Mouse (Mus musculus): ENCODE measurements around the gene Bicd2. TPM values are rescaled to one million over a fixed set of nuclear protein-coding genes. Genes with fewer than 3 reads are reported as not detected.
A peak's percentile ranks its signal among the peaks of the same experiment; 100 is the strongest.

Bicd2 gene
- polyA plus RNA-seq (2014; fragmentation: Nextera tagmentation; extraction: Ambion mirVana): 24.2 and 26.0 TPM in 2 replicates

DNA sequence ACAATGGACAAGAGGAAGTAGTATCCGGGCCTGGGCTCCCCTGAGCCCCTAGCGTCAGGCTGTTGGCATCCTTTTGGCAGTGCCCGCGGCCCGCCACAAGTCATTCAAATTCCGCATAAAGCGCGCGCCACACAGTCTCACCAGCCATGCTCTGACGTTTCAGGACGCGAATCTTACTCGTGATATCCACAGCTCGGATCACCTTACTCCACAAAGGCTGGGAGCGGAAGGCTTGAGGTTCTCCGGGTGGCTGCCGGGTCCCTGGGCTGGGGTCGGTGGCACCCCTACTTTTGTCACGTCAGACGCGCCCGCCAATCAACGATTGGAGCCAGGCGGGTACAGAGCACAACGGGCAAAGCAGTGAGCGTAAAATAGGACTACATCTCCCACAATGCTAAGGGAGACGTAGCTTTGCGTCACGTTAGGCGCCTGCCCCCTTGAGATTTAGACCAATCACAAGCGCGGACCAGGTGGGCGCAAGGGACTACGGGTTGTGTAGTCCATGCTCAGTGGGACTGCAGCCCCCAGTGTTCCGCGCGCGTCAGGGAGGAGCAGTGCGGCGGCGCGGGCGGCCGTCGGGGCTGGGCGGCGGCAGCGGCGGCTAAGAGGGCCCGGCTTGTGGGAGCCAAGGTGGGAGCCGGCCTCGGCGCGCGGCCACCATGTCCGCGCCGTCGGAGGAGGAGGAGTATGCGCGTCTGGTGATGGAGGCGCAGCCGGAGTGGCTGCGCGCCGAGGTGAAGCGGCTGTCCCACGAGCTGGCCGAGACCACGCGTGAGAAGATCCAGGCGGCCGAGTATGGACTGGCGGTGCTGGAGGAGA lies at the start of gene Bicd2:
Gene Bicd2 (plus strand): TSS at position 574 of the 819 bp plus-strand sequence.
- no peaks in the 10 kb centered on the region for H3K27me3 ChIP-seq (ENCODE audit: control insufficient read depth, insufficient read depth, low read length)
- WGBS: under 1% methylated on average over 74 of the region's 74 CpGs

DNA sequence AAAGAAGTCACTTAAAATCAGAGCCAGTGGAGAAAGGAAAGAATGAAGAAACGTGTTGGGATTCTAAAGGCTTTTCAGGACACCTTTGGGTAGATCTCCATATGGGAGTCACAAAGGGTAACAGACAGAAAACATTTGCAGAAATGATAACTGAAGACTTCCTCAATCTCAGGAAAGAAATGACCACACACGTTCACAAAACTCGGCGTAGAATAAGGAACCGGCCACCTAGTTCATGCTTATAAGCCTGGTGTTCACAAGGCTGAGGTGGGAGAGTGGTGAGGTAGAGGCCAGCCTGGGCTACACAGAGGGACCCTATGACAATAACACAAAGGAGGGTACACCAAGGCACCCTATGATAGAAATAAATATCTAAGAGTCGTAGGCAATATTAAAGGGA lies 49.4 kb upstream of the Bicd2 start:
- H3K4me2 ChIP-seq (replicated peaks; ENCODE audit: low read depth, low read length): no peak overlapping the region
- H3K27me3 ChIP-seq (ENCODE audit: control insufficient read depth, insufficient read depth, low read length): no peaks in the 10 kb centered on the region
- 88% methylated on average over 6 of the region's 6 CpGs for WGBS
- H3K9ac ChIP-seq (replicated peaks; ENCODE audit: low read depth, low read length): no peak overlapping the region
- ATAC-seq (ENCODE audit: insufficient number of reproducible peaks, insufficient read depth, low FRiP score, low read depth): no peak
- no peak overlapping the region for H3K4me3 ChIP-seq (ENCODE audit: low read depth, low read length)
- no peaks in the 10 kb centered on the region for H3K36me3 ChIP-seq (ENCODE audit: control insufficient read depth, insufficient read depth, low read length)
- no peaks in the 10 kb centered on the region for H3K9me3 ChIP-seq (ENCODE audit: control insufficient read depth, low read depth, low read length)
- H3K27ac ChIP-seq (ENCODE audit: low read length): no peak overlapping the region
- no peaks in the 10 kb centered on the region for H3K4me1 ChIP-seq (ENCODE audit: control insufficient read depth, insufficient read depth, low read length)

More for the DNA sequence above, at the start of gene Bicd2:
- Histone ChIP-seq H3K9me3 (ENCODE audit: control insufficient read depth, low read depth, low read length) (no peaks in the 10 kb centered on the region), H3K36me3 (ENCODE audit: control insufficient read depth, insufficient read depth, low read length) (no peaks in the 10 kb centered on the region), H3K27ac (ENCODE audit: low read length) (peak within 1 kb of the TSS; percentile 33; the same call in 1 of the 2 replicates), H3K4me2 (replicated peaks; ENCODE audit: low read depth, low read length) (peak within 1 kb of the TSS; percentile 97), H3K4me3 (ENCODE audit: low read depth, low read length) (peak within 1 kb of the TSS; percentile 83), H3K4me1 (ENCODE audit: control insufficient read depth, insufficient read depth, low read length) (peaks cover 25% of the 10 kb centered on the region), H3K9ac (replicated peaks; ENCODE audit: low read depth, low read length) (peak within 1 kb of the TSS; percentile 90)
- peak; percentile 99 for ATAC-seq (ENCODE audit: insufficient number of reproducible peaks, insufficient read depth, low FRiP score, low read depth)

GRCm38 (mm10) chr13:49294108-49294507 lies 47.3 kb upstream of the Bicd2 start:
- Histone ChIP-seq H3K4me2 (replicated peaks; ENCODE audit: low read depth, low read length) (no peak overlapping the region), H3K9ac (replicated peaks; ENCODE audit: low read depth, low read length) (no peak overlapping the region), H3K9me3 (ENCODE audit: control insufficient read depth, low read depth, low read length) (no peaks in the 10 kb centered on the region), H3K4me1 (ENCODE audit: control insufficient read depth, insufficient read depth, low read length) (no peaks in the 10 kb centered on the region), H3K4me3 (ENCODE audit: low read depth, low read length) (no peak overlapping the region), H3K27me3 (ENCODE audit: control insufficient read depth, insufficient read depth, low read length) (no peaks in the 10 kb centered on the region), H3K27ac (ENCODE audit: low read length) (no peak overlapping the region), H3K36me3 (ENCODE audit: control insufficient read depth, insufficient read depth, low read length) (no peaks in the 10 kb centered on the region)
- 70% methylated on average over 9 of the region's 9 CpGs for WGBS
- ATAC-seq (ENCODE audit: insufficient number of reproducible peaks, insufficient read depth, low FRiP score, low read depth): no peak

DNA sequence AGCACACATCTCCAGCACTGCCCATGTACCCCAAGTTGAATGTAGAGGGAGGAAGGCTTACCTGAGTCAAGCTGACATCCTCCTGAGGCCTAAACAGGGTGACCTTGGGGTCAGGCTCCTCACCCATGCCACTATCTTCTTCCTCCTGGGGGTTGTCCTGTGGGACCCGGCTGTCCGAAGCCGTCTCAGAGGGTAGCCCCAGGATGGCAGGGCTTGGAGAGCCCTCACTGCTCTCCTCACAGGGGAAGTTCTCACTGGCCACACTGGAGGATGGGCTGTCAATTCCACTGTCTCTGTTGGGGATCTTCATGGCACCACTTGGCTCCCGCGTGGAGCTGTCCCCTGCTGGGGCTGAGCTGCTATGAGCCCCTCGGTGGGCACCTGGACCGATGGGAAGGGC lies 45.1 kb upstream of the Bicd2 start:
- Histone ChIP-seq H3K4me2 (replicated peaks; ENCODE audit: low read depth, low read length) (no peak overlapping the region), H3K27me3 (ENCODE audit: control insufficient read depth, insufficient read depth, low read length) (no peaks in the 10 kb centered on the region), H3K36me3 (ENCODE audit: control insufficient read depth, insufficient read depth, low read length) (no peaks in the 10 kb centered on the region), H3K4me3 (ENCODE audit: low read depth, low read length) (no peak overlapping the region), H3K27ac (ENCODE audit: low read length) (no peak overlapping the region), H3K9me3 (ENCODE audit: control insufficient read depth, low read depth, low read length) (no peaks in the 10 kb centered on the region), H3K4me1 (ENCODE audit: control insufficient read depth, insufficient read depth, low read length) (no peaks in the 10 kb centered on the region), H3K9ac (replicated peaks; ENCODE audit: low read depth, low read length) (no peak overlapping the region)
- WGBS: 84% methylated on average over 7 of the region's 7 CpGs
- no peak for ATAC-seq (ENCODE audit: insufficient number of reproducible peaks, insufficient read depth, low FRiP score, low read depth)

DNA sequence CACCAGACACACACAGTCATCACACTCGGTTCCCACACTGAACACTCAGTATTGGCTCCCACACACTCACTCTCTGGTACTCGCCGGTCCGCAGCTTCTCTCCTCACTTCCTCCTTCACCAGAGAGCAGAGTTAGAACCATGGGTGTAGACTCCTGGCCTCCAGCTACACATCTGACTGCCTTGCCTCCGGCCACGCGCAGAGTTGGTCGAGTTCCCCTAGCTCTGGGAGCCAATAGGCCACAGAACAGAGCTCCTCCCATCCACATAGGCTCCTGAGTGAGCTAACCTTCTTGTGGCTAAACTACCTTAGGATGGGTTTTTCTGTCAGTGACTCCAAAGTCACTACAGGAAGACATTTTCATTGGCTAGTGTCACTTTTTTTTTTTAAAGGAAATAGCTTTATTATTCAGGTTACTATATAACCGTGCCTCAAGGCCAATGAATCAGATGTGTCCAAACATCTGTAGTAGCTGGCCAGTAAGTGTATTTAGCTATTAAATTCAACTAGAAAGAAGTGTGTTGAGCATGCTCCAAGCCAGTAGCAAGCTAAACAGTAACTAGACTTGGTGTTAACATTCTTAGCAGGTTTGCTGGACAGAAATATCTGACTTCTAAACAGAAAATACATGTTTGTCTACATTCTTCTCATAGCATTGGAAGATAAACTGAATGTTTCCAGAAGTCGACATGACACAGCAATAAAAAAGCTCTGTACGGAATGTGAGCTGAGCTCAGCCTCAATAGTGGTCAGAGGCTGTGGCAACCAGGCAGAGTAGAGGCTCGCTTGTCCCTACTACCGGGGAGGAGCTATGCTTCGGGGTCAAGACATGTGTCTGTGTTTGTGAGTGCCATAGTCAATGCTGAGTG lies 42.6 kb upstream of the Bicd2 start:
- Histone ChIP-seq H3K4me3 (ENCODE audit: low read depth, low read length) (no peak overlapping the region), H3K4me2 (replicated peaks; ENCODE audit: low read depth, low read length) (no peak overlapping the region), H3K36me3 (ENCODE audit: control insufficient read depth, insufficient read depth, low read length) (no peaks in the 10 kb centered on the region), H3K27me3 (ENCODE audit: control insufficient read depth, insufficient read depth, low read length) (no peaks in the 10 kb centered on the region), H3K9me3 (ENCODE audit: control insufficient read depth, low read depth, low read length) (no peaks in the 10 kb centered on the region), H3K27ac (ENCODE audit: low read length) (no peak overlapping the region), H3K4me1 (ENCODE audit: control insufficient read depth, insufficient read depth, low read length) (no peaks in the 10 kb centered on the region), H3K9ac (replicated peaks; ENCODE audit: low read depth, low read length) (no peak overlapping the region)
- ATAC-seq (ENCODE audit: insufficient number of reproducible peaks, insufficient read depth, low FRiP score, low read depth): 0 out of 2 replicates have a peak, but pooled peaks have one; percentile 37
- WGBS: 65% methylated on average over 14 of the region's 14 CpGs

DNA sequence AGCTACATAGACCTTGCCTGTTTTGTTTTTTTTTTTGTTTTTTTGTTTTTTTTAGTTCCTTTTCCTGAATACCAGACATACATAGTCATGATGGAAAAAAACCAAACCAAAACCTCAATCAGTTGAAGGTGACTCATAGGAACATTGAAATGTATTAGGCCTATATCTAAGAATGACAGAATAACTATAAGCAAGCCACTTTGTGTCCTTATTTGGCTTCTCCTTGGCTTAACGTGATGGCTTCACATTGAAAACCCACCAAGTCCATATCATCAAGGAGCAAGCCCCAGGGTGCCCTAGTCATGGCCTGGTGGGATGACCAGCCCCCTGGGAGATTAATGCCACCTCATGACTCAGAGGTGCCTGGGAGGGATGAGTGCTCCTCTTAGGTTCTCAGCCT lies 40.6 kb upstream of the Bicd2 start:
- H3K9ac ChIP-seq (replicated peaks; ENCODE audit: low read depth, low read length): no peak overlapping the region
- H3K4me3 ChIP-seq (ENCODE audit: low read depth, low read length): no peak overlapping the region
- no peaks in the 10 kb centered on the region for H3K4me1 ChIP-seq (ENCODE audit: control insufficient read depth, insufficient read depth, low read length)
- H3K36me3 ChIP-seq (ENCODE audit: control insufficient read depth, insufficient read depth, low read length): no peaks in the 10 kb centered on the region
- H3K9me3 ChIP-seq (ENCODE audit: control insufficient read depth, low read depth, low read length): no peaks in the 10 kb centered on the region
- ATAC-seq (ENCODE audit: insufficient number of reproducible peaks, insufficient read depth, low FRiP score, low read depth): no peak
- no peak overlapping the region for H3K27ac ChIP-seq (ENCODE audit: low read length)
- no peak overlapping the region for H3K4me2 ChIP-seq (replicated peaks; ENCODE audit: low read depth, low read length)
- no peaks in the 10 kb centered on the region for H3K27me3 ChIP-seq (ENCODE audit: control insufficient read depth, insufficient read depth, low read length)
- 83% methylated on average over 1 of the region's 1 CpGs for WGBS

GRCm38 (mm10) chr13:49306771-49307310 lies 34.5 kb upstream of the Bicd2 start:
- no peaks in the 10 kb centered on the region for H3K36me3 ChIP-seq (ENCODE audit: control insufficient read depth, insufficient read depth, low read length)
- no peaks in the 10 kb centered on the region for H3K27me3 ChIP-seq (ENCODE audit: control insufficient read depth, insufficient read depth, low read length)
- 51% methylated on average over 7 of the region's 7 CpGs for WGBS
- 0 out of 2 replicates have a peak, but pooled peaks cover 9% of the 10 kb centered on the region for H3K4me1 ChIP-seq (ENCODE audit: control insufficient read depth, insufficient read depth, low read length)
- no peaks in the 10 kb centered on the region for H3K9me3 ChIP-seq (ENCODE audit: control insufficient read depth, low read depth, low read length)
- H3K27ac ChIP-seq (ENCODE audit: low read length): peak overlapping the region; percentile 75
- ATAC-seq (ENCODE audit: insufficient number of reproducible peaks, insufficient read depth, low FRiP score, low read depth): 0 out of 2 replicates have a peak, but pooled peaks have one; percentile 3
- H3K4me2 ChIP-seq (replicated peaks; ENCODE audit: low read depth, low read length): peak overlapping the region; percentile 19; the same call in 1 of the 2 replicates
- H3K4me3 ChIP-seq (ENCODE audit: low read depth, low read length): no peak overlapping the region
- H3K9ac ChIP-seq (replicated peaks; ENCODE audit: low read depth, low read length): no peak overlapping the region

- Histone ChIP-seq H3K27me3 (ENCODE audit: control insufficient read depth, insufficient read depth, low read length) (no peaks in the 10 kb centered on the region), H3K4me3 (ENCODE audit: low read depth, low read length) (no peak overlapping the region), H3K9ac (replicated peaks; ENCODE audit: low read depth, low read length) (no peak overlapping the region), H3K36me3 (ENCODE audit: control insufficient read depth, insufficient read depth, low read length) (no peaks in the 10 kb centered on the region), H3K27ac (ENCODE audit: low read length) (peak overlapping the region; percentile 75), H3K4me1 (ENCODE audit: control insufficient read depth, insufficient read depth, low read length) (0 out of 2 replicates have a peak, but pooled peaks cover 9% of the 10 kb centered on the region), H3K4me2 (replicated peaks; ENCODE audit: low read depth, low read length) (peak overlapping the region; percentile 19; the same call in 1 of the 2 replicates), H3K9me3 (ENCODE audit: control insufficient read depth, low read depth, low read length) (no peaks in the 10 kb centered on the region)
- 8% methylated on average over 10 of the region's 10 CpGs for WGBS
- ATAC-seq (ENCODE audit: insufficient number of reproducible peaks, insufficient read depth, low FRiP score, low read depth): peak; percentile 79
These were observed 33.9 kb upstream of the Bicd2 start for GRCm38 (mm10) chr13:49307311-49307969.

All from stomach, embryonic 14.5 days (tissue).